Mouse (Mus musculus) heart, postnatal 0 days (tissue): Measurements from ENCODE around the gene Fv1. TPM values are rescaled to one million over a fixed set of nuclear protein-coding genes. Genes with fewer than 3 reads are reported as not detected.

Experiments
- ATAC-seq: fragments of 200-750 bp; cut with Nextera tagmentation; 2 replicates; pipeline ENCODE4 v1.8.0; 2017; ENCODE audit warnings: low read depth, moderate number of reproducible peaks, moderate library complexity; ENCODE audit not compliant: insufficient read depth
- DNase-seq: peaks from one replicate; pipeline ENCODE4 v3.0.0-alpha.2; 2016; ENCODE audit warnings: low spot score
- H3K27ac ChIP-seq: fragments of 300-500 bp; sonication (generic); 2 replicates; pipeline ENCODE4 v1.5.1; 2014; ENCODE audit warnings: low read depth, mild to moderate bottlenecking
- H3K27me3 ChIP-seq: fragments of 300-500 bp; sonication (generic); 2 replicates; pipeline ENCODE4 v1.6.1; 2014; ENCODE audit warnings: low read length, mixed read lengths; ENCODE audit not compliant: control insufficient read depth, insufficient read depth
- H3K36me3 ChIP-seq: fragments of 300-500 bp; sonication (generic); replicated peaks from 2 replicates; pipeline ENCODE4 v1.6.1; 2014; ENCODE audit warnings: low read length, mixed read lengths; ENCODE audit not compliant: control insufficient read depth, insufficient read depth
- H3K4me1 ChIP-seq: fragments of 300-500 bp; sonication (generic); 2 replicates; pipeline ENCODE4 v1.6.1; 2014; ENCODE audit warnings: antibody characterized with exemption; ENCODE audit not compliant: control insufficient read depth, insufficient read depth
- H3K4me2 ChIP-seq: fragments of 300-500 bp; sonication (generic); 2 replicates; pipeline ENCODE4 v1.6.1; 2014; ENCODE audit warnings: low read depth, mild to moderate bottlenecking, low read length, moderate library complexity
- H3K4me3 ChIP-seq: fragments of 300-500 bp; sonication (generic); 2 replicates; pipeline ENCODE4 v1.5.1; 2014; ENCODE audit warnings: low read depth, low read length
- H3K9ac ChIP-seq: fragments of 300-500 bp; sonication (generic); replicated peaks from 2 replicates; pipeline ENCODE4 v1.6.1; 2014; ENCODE audit warnings: low read depth, low read length, mixed read lengths
- H3K9me3 ChIP-seq: fragments of 300-500 bp; sonication (generic); replicated peaks from 2 replicates; pipeline ENCODE4 v1.6.1; 2016; ENCODE audit warnings: low read length; ENCODE audit not compliant: control insufficient read depth
- CTCF ChIP-seq: IDR thresholded peaks from 2 replicates; pipeline ENCODE4 v1.5.1; 2016; ENCODE audit warnings: antibody characterized with exemption, control low read depth, low read depth
- EP300 ChIP-seq: IDR thresholded peaks from 2 replicates; pipeline ENCODE4 v1.6.1; 2016; ENCODE audit warnings: antibody characterized with exemption, low read depth
- whole genome bisulfite sequencing: fragments of 180-500 bp; shearing (Covaris S2); extraction: QIAGEN DNeasy Blood & Tissue Kit; methylation state at CpG from one replicate; pipeline ENCODE4 v1.1.7; 2014; 5-methylcytosine and 5-hydroxymethylcytosine counted together
- polyA plus RNA-seq: library from polyadenylated mRNA; unstranded; fragments of >200 nt; fragmentation: Nextera tagmentation; extraction: Ambion mirVana; gene quantifications from 2 replicates; pipeline ENCODE4 v1.2.1, GENCODE M21; 2015
- total RNA-seq: library from RNA; depleted of rRNA; stranded (reverse); fragments of >200 nt; gene quantifications from 2 replicates; pipeline ENCODE4 v1.2.3, GENCODE M21; 2014; ENCODE audit warnings: low replicate concordance; rRNA removed

Fv1 gene
- total and polyA plus RNA-seq, 2 experiments from 2014 or later = 3.2 to 5.9 TPM

DNA sequence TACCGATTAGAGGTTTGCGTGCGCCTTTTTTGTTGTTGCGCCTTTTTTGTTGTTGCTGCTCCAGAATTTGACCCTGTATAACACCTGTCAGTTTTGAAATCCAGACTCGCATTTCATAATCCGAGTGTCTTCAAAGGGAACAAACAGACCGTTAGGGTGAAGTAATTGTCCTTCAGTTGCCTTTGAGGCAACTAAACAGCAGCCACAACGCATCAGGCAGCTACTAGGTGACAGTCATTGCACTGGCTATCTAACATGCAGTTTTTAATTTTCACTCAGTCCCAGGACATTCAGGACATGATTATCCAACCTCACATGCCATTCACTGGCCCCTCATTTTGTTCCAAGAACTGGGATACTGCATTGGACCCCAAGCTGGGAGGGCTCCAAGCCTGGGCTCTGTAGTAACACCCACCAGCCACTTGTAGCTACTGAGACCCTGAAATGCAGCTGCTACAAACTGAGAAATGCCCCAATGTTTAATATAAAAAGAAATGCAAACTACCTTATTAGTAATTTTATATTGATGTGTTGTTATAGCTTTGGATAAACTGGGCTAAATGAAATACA, 36.4 kb downstream of the Fv1 start:
- DNase-seq (no peak), ATAC-seq (peak; percentile 37)
- H3K9ac ChIP-seq = peak overlapping the region; percentile 89
- peaks cover 24% of the 10 kb centered on the region for H3K4me1 ChIP-seq
- no peaks in the 10 kb centered on the region for H3K9me3 ChIP-seq
- H3K27ac ChIP-seq = peak overlapping the region; percentile 90
- 0% methylated on average over 8 of the region's 8 CpGs for WGBS
- no peaks in the 10 kb centered on the region for H3K27me3 ChIP-seq
- H3K36me3 ChIP-seq = peaks cover 17% of the 10 kb centered on the region
- TF ChIP-seq EP300 (0 out of 2 replicates have a peak, but pooled peaks have one; percentile 15), CTCF (no peak)
- H3K4me2 ChIP-seq = peak overlapping the region; percentile 64
- H3K4me3 ChIP-seq = peak overlapping the region; percentile 86

DNA sequence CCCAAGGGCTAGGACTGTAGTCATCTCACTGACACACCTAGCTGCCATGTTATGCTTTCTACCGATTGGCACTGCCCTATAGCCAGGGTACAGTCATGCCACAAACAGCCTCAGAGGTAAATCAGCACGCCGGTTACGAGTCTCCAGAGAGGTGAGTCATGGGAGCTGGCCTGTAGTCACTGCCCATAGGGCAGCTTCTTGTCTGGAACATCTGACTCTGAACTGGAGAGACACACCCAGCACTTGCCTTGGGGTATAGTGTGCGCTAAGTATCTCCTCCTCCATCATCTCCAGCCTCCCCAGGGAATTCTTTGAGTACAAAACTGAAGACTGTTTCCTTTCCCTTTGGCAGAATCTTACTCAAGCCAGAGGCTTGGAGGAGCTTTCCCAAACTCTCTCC, 37.5 kb downstream of the Fv1 start:
- Histone ChIP-seq H3K27ac (peak overlapping the region; percentile 12; the same call in 1 of the 2 replicates), H3K27me3 (no peaks in the 10 kb centered on the region), H3K4me1 (peaks cover 14% of the 10 kb centered on the region), H3K4me2 (no peak overlapping the region), H3K36me3 (peaks cover 28% of the 10 kb centered on the region), H3K9me3 (no peaks in the 10 kb centered on the region), H3K9ac (no peak overlapping the region), H3K4me3 (no peak overlapping the region)
- 70% methylated on average over 5 of the region's 5 CpGs for WGBS
- no peak for ATAC-seq
- no peak for TF ChIP-seq CTCF
- TF ChIP-seq EP300 = no peak
- DNase-seq = no peak

DNA sequence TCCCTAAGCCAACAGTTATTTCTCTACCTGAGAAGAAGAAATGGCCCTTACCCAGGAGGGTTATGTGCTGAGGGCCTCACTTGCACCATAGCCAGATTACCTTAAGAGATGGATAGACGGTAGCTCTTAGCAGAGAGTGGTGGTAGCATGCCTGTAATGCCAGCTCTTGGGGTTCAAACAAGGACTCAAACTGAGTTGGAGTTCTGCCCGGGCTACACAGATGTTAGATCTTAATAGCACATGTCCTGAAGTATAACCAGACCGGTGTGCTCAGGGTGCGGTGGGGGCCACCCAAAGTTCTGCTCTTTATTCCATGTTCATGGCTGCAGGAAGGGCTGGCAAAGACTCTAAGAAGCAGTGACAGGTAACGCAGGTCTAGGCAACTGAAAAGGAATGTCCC, 40.7 kb downstream of the Fv1 start:
- Histone ChIP-seq H3K27me3 (no peaks in the 10 kb centered on the region), H3K4me3 (no peak overlapping the region), H3K4me1 (peaks cover 6% of the 10 kb centered on the region; the same call in 1 of the 2 replicates), H3K9me3 (no peaks in the 10 kb centered on the region), H3K4me2 (no peak overlapping the region), H3K27ac (peak overlapping the region; percentile 55; the same call in 1 of the 2 replicates), H3K36me3 (peaks cover 35% of the 10 kb centered on the region), H3K9ac (no peak overlapping the region)
- WGBS = 65% methylated on average over 5 of the region's 5 CpGs
- no peak for DNase-seq
- TF ChIP-seq CTCF = no peak
- TF ChIP-seq EP300 = no peak
- peak; percentile 13; the same call in 1 of the 2 replicates for ATAC-seq

DNA sequence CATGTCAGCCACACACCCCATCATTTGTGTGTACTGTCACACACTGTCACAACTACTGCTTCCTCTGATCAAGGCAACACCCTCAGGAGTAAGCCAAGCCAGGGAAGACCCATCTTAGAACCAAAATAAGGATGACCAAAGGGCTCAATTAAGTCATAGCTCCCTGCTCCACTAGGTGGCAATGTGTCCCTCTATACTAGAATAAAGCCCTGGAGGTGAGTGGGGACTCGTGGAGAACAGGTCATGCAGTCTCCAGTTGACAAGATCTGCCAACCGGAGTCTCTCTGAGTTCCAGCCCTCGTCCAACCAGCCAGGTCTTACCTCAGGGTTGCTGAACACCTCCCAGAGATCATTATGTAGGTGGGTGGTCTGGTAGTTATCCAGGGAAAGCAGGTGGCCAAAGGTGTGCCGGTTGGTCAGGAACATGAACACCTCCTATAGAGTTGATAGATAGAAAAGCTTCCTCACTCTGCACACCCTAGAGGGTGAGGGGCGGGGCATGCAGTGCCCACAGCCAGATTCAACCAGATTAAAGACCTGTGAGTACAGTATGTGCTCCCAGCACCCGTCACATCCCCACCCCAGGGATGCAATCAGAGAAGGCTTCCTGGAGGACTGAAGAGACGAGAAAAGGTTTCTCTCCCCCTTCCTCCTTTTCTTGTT, 49.8 kb downstream of the Fv1 start:
- Histone ChIP-seq H3K36me3 (peaks cover 94% of the 10 kb centered on the region), H3K27ac (no peak overlapping the region), H3K4me2 (no peak overlapping the region), H3K9ac (no peak overlapping the region), H3K9me3 (no peaks in the 10 kb centered on the region), H3K4me3 (no peak overlapping the region), H3K4me1 (no peaks in the 10 kb centered on the region), H3K27me3 (no peaks in the 10 kb centered on the region)
- TF ChIP-seq EP300 = no peak
- peak; percentile 73 for TF ChIP-seq CTCF
- peak; percentile 34; the same call in 1 of the 2 replicates for ATAC-seq
- no peak for DNase-seq
- WGBS = 62% methylated on average over 7 of the region's 7 CpGs

Other genes starting within 250 kb of the Fv1 start
- 0.99 TPM in 1 of 2 replicates, not detected in the other for gene Zfp979, start 226.5 kb upstream of the Fv1 start, total RNA-seq
- 3.3 and 3.7 TPM in 2 replicates for gene Zfp979, start 226.5 kb upstream of the Fv1 start, polyA plus RNA-seq
- not detected in 2 replicates for gene Zfp534, start 166.4 kb upstream of the Fv1 start, total RNA-seq
- not detected in 2 replicates for gene Zfp534, start 166.4 kb upstream of the Fv1 start, polyA plus RNA-seq
- gene Zfp984, start 59.2 kb upstream of the Fv1 start, total RNA-seq = 2.2 and 8.4 TPM in 2 replicates
- gene Zfp984, start 59.2 kb upstream of the Fv1 start, polyA plus RNA-seq = 7.2 and 8.2 TPM in 2 replicates
- gene Zfp933, start 20.6 kb upstream of the Fv1 start, total RNA-seq = 3.4 and 3.5 TPM in 2 replicates
- 5.1 and 7.1 TPM in 2 replicates for gene Zfp933, start 20.6 kb upstream of the Fv1 start, polyA plus RNA-seq
- gene Miip, start 163 bp upstream of the Fv1 start, total RNA-seq = 24.0 and 73.6 TPM in 2 replicates
- 18.0 and 19.2 TPM in 2 replicates for gene Miip, start 163 bp upstream of the Fv1 start, polyA plus RNA-seq
- gene Mfn2, start 35.7 kb downstream of the Fv1 start, total RNA-seq = 251 and 256 TPM in 2 replicates
- 188 and 230 TPM in 2 replicates for gene Mfn2, start 35.7 kb downstream of the Fv1 start, polyA plus RNA-seq
- 84.0 and 107 TPM in 2 replicates for gene Plod1, start 67.8 kb downstream of the Fv1 start, total RNA-seq
- gene Plod1, start 67.8 kb downstream of the Fv1 start, polyA plus RNA-seq = 48.9 and 55.6 TPM in 2 replicates
- 76.2 and 82.2 TPM in 2 replicates for gene 2510039O18Rik, start 71.9 kb downstream of the Fv1 start, total RNA-seq
- gene 2510039O18Rik, start 71.9 kb downstream of the Fv1 start, polyA plus RNA-seq = 8.9 and 10.4 TPM in 2 replicates
- gene Nppb, start 116.8 kb downstream of the Fv1 start, total RNA-seq = 831 and 1,183 TPM in 2 replicates
- gene Nppb, start 116.8 kb downstream of the Fv1 start, polyA plus RNA-seq = 188 and 473 TPM in 2 replicates
- gene Nppa, start 131.7 kb downstream of the Fv1 start, total RNA-seq = 2,556 and 3,370 TPM in 2 replicates
- gene Nppa, start 131.7 kb downstream of the Fv1 start, polyA plus RNA-seq = 9,636 and 10,119 TPM in 2 replicates
- 14.7 and 16.3 TPM in 2 replicates for gene Clcn6, start 169.8 kb downstream of the Fv1 start, total RNA-seq
- gene Clcn6, start 169.8 kb downstream of the Fv1 start, polyA plus RNA-seq = 3.5 and 4.3 TPM in 2 replicates
- 29.2 and 37.6 TPM in 2 replicates for gene Mthfr, start 170.1 kb downstream of the Fv1 start, total RNA-seq
- gene Mthfr, start 170.1 kb downstream of the Fv1 start, polyA plus RNA-seq = 6.0 and 6.3 TPM in 2 replicates
- gene Agtrap, start 219.1 kb downstream of the Fv1 start, total RNA-seq = 21.2 and 31.4 TPM in 2 replicates
- gene Agtrap, start 219.1 kb downstream of the Fv1 start, polyA plus RNA-seq = 22.9 and 25.2 TPM in 2 replicates